Mouse (Mus musculus) myocyte (in vitro differentiated cells): ENCODE data around the gene Gatad1.

ENCODE experiments used
- E2F4 ChIP-seq: IDR thresholded peaks from one replicate; pipeline ENCODE4 v1.6.1; 2011; ENCODE audit warnings: mild to moderate bottlenecking, control low read depth, moderate library complexity; ENCODE audit not compliant: insufficient read depth
- MAX ChIP-seq: IDR thresholded peaks from one replicate; pipeline ENCODE4 v1.6.1; 2011; ENCODE audit warnings: low read depth, mild to moderate bottlenecking, control low read depth
- POLR2AphosphoS2 ChIP-seq: IDR thresholded peaks from one replicate; pipeline ENCODE4 v1.6.1; 2011; ENCODE audit warnings: low read depth, control low read depth; ENCODE audit not compliant: insufficient read length
- REST ChIP-seq: IDR thresholded peaks from one replicate; pipeline ENCODE4 v1.6.1; 2011; ENCODE audit warnings: mild to moderate bottlenecking, control low read depth, moderate library complexity; ENCODE audit not compliant: insufficient read depth, insufficient read length
- SRF ChIP-seq: IDR thresholded peaks from one replicate; pipeline ENCODE4 v1.6.1; 2011; ENCODE audit warnings: low read depth; ENCODE audit not compliant: control insufficient read depth, insufficient read length
- TCF3 ChIP-seq: IDR thresholded peaks from one replicate; pipeline ENCODE4 v1.6.1; 2011; ENCODE audit warnings: low read depth, control low read depth; ENCODE audit not compliant: insufficient read length

GRCm38 (mm10) chr5:3646991-3647707 is 9.8 kb downstream of the Gatad1 start:
- TF ChIP-seq REST (no peak), SRF (no peak), E2F4 (no peak), MAX (no peak), POLR2AphosphoS2 (no peak), TCF3 (no peak)
